Mouse (Mus musculus) liver, adult 2 months (tissue): ENCODE measurements around the gene Cdh1.

Experiments
- CTCF ChIP-seq: fragments of 200-500 bp; IDR thresholded peaks from 2 replicates; pipeline ENCODE4 v1.5.1; 2011; ENCODE audit warnings: low read depth, low read length, control low read depth
- POLR2A ChIP-seq: fragments of 200-500 bp; IDR thresholded peaks from 2 replicates; pipeline ENCODE4 v1.6.1; 2011; ENCODE audit warnings: low read length, control low read depth; ENCODE audit not compliant: insufficient read depth; ENCODE audit errors: extremely low read depth

- no peak for TF ChIP-seq CTCF
- no peak for TF ChIP-seq POLR2A
These were observed 17.3 kb downstream of the Cdh1 start for GRCm38 (mm10) chr8:106620488-106620887.
